Mouse (Mus musculus) lung, adult 2 months (tissue): Measurements from ENCODE around the gene Rhox2c.
"Not testable (repeated sequence)": the region's sequence is repeated elsewhere in the genome, so short reads cannot be mapped to it uniquely, and the experiment has no call there.

Experiments
- CTCF ChIP-seq: fragments of 200-500 bp; IDR thresholded peaks from 2 replicates; pipeline ENCODE4 v1.5.1; 2011; ENCODE audit warnings: mild to moderate bottlenecking, low read length, control low read depth; ENCODE audit not compliant: insufficient read depth
- POLR2A ChIP-seq: fragments of 200-500 bp; IDR thresholded peaks from 2 replicates; pipeline ENCODE4 v1.6.1; 2011; ENCODE audit warnings: low read depth, mild to moderate bottlenecking, control low read depth, low read length, borderline replicate concordance; ENCODE audit errors: extremely low read depth

DNA sequence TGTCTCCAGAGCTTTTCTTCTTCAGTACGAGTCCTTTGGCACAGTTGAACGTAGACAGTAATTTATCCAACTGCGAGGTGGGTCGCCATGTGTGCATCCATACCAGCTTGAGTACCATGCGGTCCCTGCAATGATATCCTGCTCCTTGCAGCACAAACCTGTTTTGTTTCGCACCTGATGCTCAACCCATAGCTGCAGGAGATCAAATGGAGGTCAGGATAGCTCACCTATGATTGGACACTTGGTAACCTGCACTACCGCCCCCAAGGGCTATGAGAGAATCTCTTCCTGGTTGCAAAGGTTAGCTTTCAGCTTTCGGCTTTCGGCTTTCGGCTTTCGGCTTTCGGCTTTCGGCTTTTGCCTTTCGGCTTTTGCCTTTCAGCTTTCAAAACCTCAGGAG, 26.6 kb downstream of the Rhox2c start, which contains the start of gene Rhox4c:
- not testable (repeated sequence) for TF ChIP-seq CTCF, POLR2A
